In the genomic region with DNA sequence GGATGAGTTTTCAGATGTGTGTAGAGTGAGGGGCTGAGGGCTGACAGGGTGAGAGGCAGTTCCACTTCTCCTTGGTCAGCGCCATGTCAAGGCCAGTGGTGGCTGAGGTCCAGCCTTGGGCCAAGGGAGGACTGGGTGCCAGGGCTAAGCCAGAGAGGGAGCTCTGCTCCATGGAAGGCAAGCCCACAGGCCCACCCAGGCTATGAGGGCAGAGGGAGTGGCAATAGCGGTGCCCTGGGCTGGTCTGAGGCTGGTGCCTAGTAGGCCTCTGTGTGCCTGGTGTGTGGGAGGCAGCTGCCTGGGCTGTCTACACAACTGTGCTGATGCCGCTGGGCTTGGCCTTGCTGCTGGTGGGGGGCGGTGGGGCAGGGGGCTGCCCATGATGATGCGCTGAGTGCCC, we compare ENCODE assay signal across 15 mouse cellular contexts. TPM values are rescaled to one million over a fixed set of nuclear protein-coding genes. Genes with fewer than 3 reads are reported as not detected.
DNase-seq lines count a peak whose midpoint lies in the region; ATAC-seq lines count a peak whose summit lies in the region.
"Had no signal": no experiment of that assay in that cellular context is flagged by ENCODE, and none has a peak within 500 bp of the region (broad histone marks: within the 10 kb centered on the region; RNA-seq: fewer than 3 reads in every experiment).

No protein-coding gene starts in this region.

- no peaks in the 10 kb centered on the region for H3K9me3 ChIP-seq in heart, embryonic 15.5 days (replicated peaks)
- H3K9me3 ChIP-seq in neural tube, embryonic 14.5 days (ENCODE audit: control insufficient read depth, low read length): no peaks in the 10 kb centered on the region
- H3K9me3 ChIP-seq: embryonic facial prominence, embryonic 13.5 days; intestine, embryonic 15.5 days; liver, embryonic 13.5 days; stomach, embryonic 15.5 days had no signal

- no peak overlapping the region for H3K9ac ChIP-seq in heart, embryonic 15.5 days
- H3K9ac ChIP-seq in neural tube, embryonic 14.5 days (replicated peaks; ENCODE audit: low read depth, low read length): no peak overlapping the region
- H3K9ac ChIP-seq: embryonic facial prominence, embryonic 13.5 days; intestine, embryonic 15.5 days; liver, embryonic 13.5 days; stomach, embryonic 15.5 days had no signal

- peaks cover 45% of the 10 kb centered on the region for H3K36me3 ChIP-seq in heart, embryonic 15.5 days
- peaks cover 32% of the 10 kb centered on the region for H3K36me3 ChIP-seq in neural tube, embryonic 14.5 days (ENCODE audit: control insufficient read depth, insufficient read depth, low read length)

- no peaks in the 10 kb centered on the region for H3K27me3 ChIP-seq in heart, embryonic 15.5 days
- no peaks in the 10 kb centered on the region for H3K27me3 ChIP-seq in neural tube, embryonic 14.5 days (ENCODE audit: control insufficient read depth, insufficient read depth, low read length)
- H3K27me3 ChIP-seq: embryonic facial prominence, embryonic 13.5 days; intestine, embryonic 15.5 days; liver, embryonic 13.5 days; stomach, embryonic 15.5 days had no signal

- peaks cover 32% of the 10 kb centered on the region for H3K4me1 ChIP-seq in heart, embryonic 15.5 days (replicated peaks)
- no peaks in the 10 kb centered on the region for H3K4me1 ChIP-seq in neural tube, embryonic 14.5 days (ENCODE audit: control insufficient read depth, insufficient read depth, low read length)
- H3K4me1 ChIP-seq: intestine, embryonic 15.5 days; stomach, embryonic 15.5 days had no signal

- ATAC-seq in heart, embryonic 15.5 days (replicated peaks; ENCODE audit: insufficient number of reproducible peaks, insufficient read depth, low FRiP score, low read depth): 0 out of 2 replicates have a peak, but pooled peaks have one; percentile 7
- 0 out of 2 replicates have a peak, but pooled peaks have one; percentile 25 for ATAC-seq in neural tube, embryonic 14.5 days (ENCODE audit: low read depth)
- ATAC-seq: intestine, embryonic 15.5 days had no signal

- peak; percentile 57 for DNase-seq in adrenal gland, adult 2 months
- DNase-seq in adrenal gland, adult 18-20 months (ENCODE audit: low spot score in 2 of 2): no peak
- no peak for DNase-seq in heart, adult 9 months (ENCODE audit: low spot score in 2 of 2)
- DNase-seq in ovary, adult 18-20 months (ENCODE audit: low spot score): peak; percentile 15
- DNase-seq in ovary, postnatal 14 days (ENCODE audit: low spot score): no peak
- no peak for DNase-seq in urinary bladder, postnatal 36 days (ENCODE audit: low spot score in 2 of 2)
- DNase-seq: cerebellum, postnatal 36 days; gastrocnemius, postnatal 10 days; liver, embryonic 13.5 days; lung, postnatal 36 days had no signal

- no peak overlapping the region for H3K4me2 ChIP-seq in heart, embryonic 15.5 days
- no peak overlapping the region for H3K4me2 ChIP-seq in neural tube, embryonic 14.5 days (ENCODE audit: low read depth, low read length)
- H3K4me2 ChIP-seq: embryonic facial prominence, embryonic 13.5 days; intestine, embryonic 15.5 days; liver, embryonic 13.5 days; stomach, embryonic 15.5 days had no signal

- no peak overlapping the region for H3K4me3 ChIP-seq in heart, embryonic 15.5 days
- no peak overlapping the region for H3K4me3 ChIP-seq in neural tube, embryonic 14.5 days (ENCODE audit: low read depth, low read length)
- H3K4me3 ChIP-seq: embryonic facial prominence, embryonic 13.5 days; intestine, embryonic 15.5 days; liver, embryonic 13.5 days; stomach, embryonic 15.5 days had no signal

- H3K27ac ChIP-seq in heart, embryonic 15.5 days: no peak overlapping the region
- no peak overlapping the region for H3K27ac ChIP-seq in neural tube, embryonic 14.5 days (ENCODE audit: low read depth, low read length)
- H3K27ac ChIP-seq: intestine, embryonic 15.5 days; stomach, embryonic 15.5 days had no signal

- WGBS in heart, embryonic 15.5 days: 92% methylated on average over 5 of the region's 5 CpGs
- WGBS in neural tube, embryonic 14.5 days: 100% methylated on average over 4 of the region's 5 CpGs

RNA-seq across cellular contexts. Expression of a gene that starts 57.6 kb away (rescaled TPM):
- total RNA-seq in adrenal gland, adult 2 months (2021): 10 to 100 TPM; 29.1 to 30.2 TPM
- 52.0 and 62.7 TPM in 2 replicates for polyA plus RNA-seq in adrenal gland, adult 2 months (2012; rRNA removed)
- total RNA-seq in adrenal gland, adult 18-20 months (2021): 10 to 100 TPM; 29.1 to 67.6 TPM
- 10.7 and 12.0 TPM in 2 replicates for polyA plus RNA-seq in heart, embryonic 15.5 days (2015; fragmentation: Nextera tagmentation; extraction: Ambion mirVana)
- polyA plus RNA-seq in neural tube, embryonic 14.5 days (2014; fragmentation: Nextera tagmentation; extraction: Ambion mirVana): 7.1 and 8.1 TPM in 2 replicates

Comparison
In these comparisons a context has a peak if more than half of its experiments do, and no peak if none do; other contexts are left out.
1. DNase-seq: peak in adrenal gland, adult 2 months (single experiment) and ovary, adult 18-20 months (single experiment); none in adrenal gland, adult 18-20 months (0 of 2), heart, adult 9 months (0 of 2), ovary, postnatal 14 days (single experiment) and urinary bladder, postnatal 36 days (0 of 2).